Mouse (Mus musculus): ENCODE measurements around the gene Trp53. TPM values are rescaled to one million over a fixed set of nuclear protein-coding genes. Genes with fewer than 3 reads are reported as not detected.
"Not testable (repeated sequence)": the region's sequence is repeated elsewhere in the genome, so short reads cannot be mapped to it uniquely, and the experiment has no call there.

Gene Trp53
- total and polyA plus RNA-seq, 3 experiments, result 24.9 to 372 (median 107) TPM

- TF ChIP-seq HCFC1 (IDR thresholded peaks at IDR 0.05; ENCODE audit: low read depth, low read length) (0 out of 2 replicates have a peak, but pooled peaks have one; percentile 17), ZNF384 (IDR thresholded peaks at IDR 0.05; ENCODE audit: low read depth, low read length) (peak; percentile 80), NELFE (IDR thresholded peaks at IDR 0.05; ENCODE audit: low read depth, low read length) (0 out of 2 replicates have a peak, but pooled peaks have one; percentile 40), MXI1 (IDR thresholded peaks at IDR 0.05; ENCODE audit: low read depth, low read length) (0 out of 2 replicates have a peak, but pooled peaks have one; percentile 36)
- H3K9ac ChIP-seq (ENCODE audit: insufficient read depth, low read depth); DNase-seq (ENCODE audit: extremely low read depth); H3K79me2 ChIP-seq (replicated peaks; ENCODE audit: control insufficient read depth, extremely low read depth, insufficient read depth, poor library complexity, severe bottlenecking); H3K4me3 ChIP-seq (replicated peaks in 1 of 3; ENCODE audit: low read depth in 2 of 3, low read length in 2 of 3, poor library complexity in 1 of 3); H3K9me3 ChIP-seq (replicated peaks; ENCODE audit: low read length); H3K36me3 ChIP-seq (replicated peaks in 1 of 2; ENCODE audit: control insufficient read depth in 1 of 2, insufficient read depth in 1 of 2, low read length in 1 of 2); in situ Hi-C loops (cut with MboI; ENCODE audit: low pct_ligation_motif_present, low pct_unique_long_range_greater_than_20kb, low sequenced_read_pairs); dilution Hi-C loops (cut with MboI; ENCODE audit: extremely low pct_ligation_motif_present, extremely low pct_unique_long_range_greater_than_20kb, low sequenced_read_pairs); H3K27ac ChIP-seq (ENCODE audit: insufficient read depth, low read depth): not testable (repeated sequence)
- H3K27me3 ChIP-seq (replicated peaks), result peaks cover 87% of the 10 kb centered on the region
- peaks cover 0 to 11% of the 10 kb centered on the region in 2 experiments; a peak in 3 of 4 replicates for H3K4me1 ChIP-seq (ENCODE audit: control insufficient read depth in 1 of 2, insufficient read depth in 2 of 2)
- peak overlapping the region; percentile 99 for H3K4me2 ChIP-seq (ENCODE audit: insufficient read depth, low read depth, poor library complexity, severe bottlenecking)
Observed at GRCm38 (mm10) chr11:69614257-69614588, 34.1 kb downstream of the Trp53 start.

DNA sequence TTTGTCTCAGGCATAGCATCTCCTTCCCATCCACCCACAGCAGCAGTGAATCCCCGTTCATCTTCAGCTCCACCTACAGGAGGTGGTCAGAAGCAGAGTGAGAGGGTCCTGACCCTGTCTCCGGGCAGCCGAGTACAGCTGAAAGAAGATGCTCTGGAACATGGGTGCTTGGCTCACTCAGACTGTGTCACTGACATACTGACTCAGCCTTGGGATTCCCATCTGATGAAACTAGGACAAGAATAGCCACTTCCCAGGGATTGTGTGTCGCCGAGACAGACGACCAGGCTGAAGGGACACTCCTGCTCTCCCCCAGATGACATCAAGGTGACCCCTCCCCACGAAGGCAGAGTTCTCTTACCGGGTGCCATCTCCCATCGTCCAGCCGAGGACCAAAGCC, 36.6 kb downstream of the Trp53 start:
- H3K27ac ChIP-seq (ENCODE audit: insufficient read depth, low read depth), result no peak overlapping the region
- no peak overlapping the region for H3K4me2 ChIP-seq (ENCODE audit: insufficient read depth, low read depth, poor library complexity, severe bottlenecking)
- no peak for DNase-seq (ENCODE audit: extremely low read depth)
- no peaks in the 10 kb centered on the region for H3K9me3 ChIP-seq (replicated peaks; ENCODE audit: low read length)
- dilution Hi-C loops (cut with MboI; ENCODE audit: extremely low pct_ligation_motif_present, extremely low pct_unique_long_range_greater_than_20kb, low sequenced_read_pairs) (no loop called here), in situ Hi-C loops (cut with MboI; ENCODE audit: low pct_ligation_motif_present, low pct_unique_long_range_greater_than_20kb, low sequenced_read_pairs) (loop anchor here (5.0 kb wide), 1 partner anchor 74 kb away; no protein-coding TSS in a partner anchor)
- H3K4me3 ChIP-seq (replicated peaks in 1 of 3; ENCODE audit: low read depth in 2 of 3, low read length in 2 of 3, poor library complexity in 1 of 3), result no peak overlapping the region
- H3K27me3 ChIP-seq (replicated peaks), result peaks cover 75% of the 10 kb centered on the region
- H3K9ac ChIP-seq (ENCODE audit: insufficient read depth, low read depth), result no peak overlapping the region
- H3K79me2 ChIP-seq (replicated peaks; ENCODE audit: control insufficient read depth, extremely low read depth, insufficient read depth, poor library complexity, severe bottlenecking), result no peaks in the 10 kb centered on the region
- H3K36me3 ChIP-seq (replicated peaks in 1 of 2; ENCODE audit: control insufficient read depth in 1 of 2, insufficient read depth in 1 of 2, low read length in 1 of 2), result no peaks in the 10 kb centered on the region
- TF ChIP-seq RCOR1 (conservative IDR thresholded peaks at IDR 0.05; ENCODE audit: low read depth, low read length) (no peak), ZMIZ1 (IDR thresholded peaks at IDR 0.05; ENCODE audit: low read depth, low read length) (no peak), CTCF (conservative IDR thresholded peaks at IDR 0.05 in 1 of 2, IDR thresholded peaks at IDR 0.05 in 1 of 2; ENCODE audit: low read depth in 2 of 2, low read length in 2 of 2) (peak in 1 of 2 experiments; percentile 28; a peak in 2 of 4 replicates)
- H3K4me1 ChIP-seq (ENCODE audit: control insufficient read depth in 1 of 2, insufficient read depth in 2 of 2), result peaks cover 0 to 11% of the 10 kb centered on the region in 2 experiments; a peak in 3 of 4 replicates

GRCm38 (mm10) chr11:69617805-69618204, 37.6 kb downstream of the Trp53 start, which contains the start of gene Shbg:
Shbg (minus strand) TSS chr11:69617905.
- H3K27ac ChIP-seq (ENCODE audit: insufficient read depth, low read depth), result no peak within 1 kb of the TSS
- in situ Hi-C loops (cut with MboI; ENCODE audit: low pct_ligation_motif_present, low pct_unique_long_range_greater_than_20kb, low sequenced_read_pairs), result loop anchor here (5.0 kb wide), 1 partner anchor 76 kb away; no protein-coding TSS in a partner anchor
- dilution Hi-C loops (cut with MboI; ENCODE audit: extremely low pct_ligation_motif_present, extremely low pct_unique_long_range_greater_than_20kb, low sequenced_read_pairs), result no loop called here
- H3K36me3 ChIP-seq (replicated peaks in 1 of 2; ENCODE audit: control insufficient read depth in 1 of 2, insufficient read depth in 1 of 2, low read length in 1 of 2), result no peaks in the 10 kb centered on the region
- no peak within 1 kb of the TSS for H3K4me2 ChIP-seq (ENCODE audit: insufficient read depth, low read depth, poor library complexity, severe bottlenecking)
- TF ChIP-seq UBTF (IDR thresholded peaks at IDR 0.05; ENCODE audit: low read depth, low read length) (no peak), ZMIZ1 (IDR thresholded peaks at IDR 0.05; ENCODE audit: low read depth, low read length) (no peak), EP300 (IDR thresholded peaks at IDR 0.05; ENCODE audit: low read length) (no peak), POLR2AphosphoS2 (IDR thresholded peaks at IDR 0.05; ENCODE audit: low read depth, low read length) (no peak), ZC3H11A (IDR thresholded peaks at IDR 0.05; ENCODE audit: low read depth, low read length) (no peak), MAZ (IDR thresholded peaks at IDR 0.05; ENCODE audit: low read depth, low read length) (no peak), BHLHE40 (IDR thresholded peaks at IDR 0.05; ENCODE audit: low read depth, low read length) (no peak), PAX5 (IDR thresholded peaks at IDR 0.05; ENCODE audit: low read length) (no peak), MXI1 (IDR thresholded peaks at IDR 0.05; ENCODE audit: low read depth, low read length) (no peak), JUN (IDR thresholded peaks at IDR 0.05; ENCODE audit: insufficient read depth, low read depth, low read length) (no peak), RCOR1 (conservative IDR thresholded peaks at IDR 0.05; ENCODE audit: low read depth, low read length) (no peak), USF2 (conservative IDR thresholded peaks at IDR 0.05; ENCODE audit: low read depth, low read length) (no peak), KAT2A (IDR thresholded peaks at IDR 0.05; ENCODE audit: insufficient replicate concordance, low read length) (no peak), JUND (conservative IDR thresholded peaks at IDR 0.05; ENCODE audit: low read depth, low read length) (no peak), TBP (conservative IDR thresholded peaks at IDR 0.05; ENCODE audit: low read depth, low read length) (no peak), ZNF384 (IDR thresholded peaks at IDR 0.05; ENCODE audit: low read depth, low read length) (no peak)
- H3K4me1 ChIP-seq (ENCODE audit: control insufficient read depth in 1 of 2, insufficient read depth in 2 of 2), result peaks cover 0 to 11% of the 10 kb centered on the region in 2 experiments; a peak in 3 of 4 replicates
- DNase-seq (ENCODE audit: extremely low read depth), result no peak
- no peak within 1 kb of the TSS for H3K4me3 ChIP-seq (replicated peaks in 1 of 3; ENCODE audit: low read depth in 2 of 3, low read length in 2 of 3, poor library complexity in 1 of 3)
- H3K27me3 ChIP-seq (replicated peaks), result peaks cover 75% of the 10 kb centered on the region
- no peaks in the 10 kb centered on the region for H3K9me3 ChIP-seq (replicated peaks; ENCODE audit: low read length)
- H3K79me2 ChIP-seq (replicated peaks; ENCODE audit: control insufficient read depth, extremely low read depth, insufficient read depth, poor library complexity, severe bottlenecking), result no peaks in the 10 kb centered on the region
- no peak within 1 kb of the TSS for H3K9ac ChIP-seq (ENCODE audit: insufficient read depth, low read depth)
